Mouse (Mus musculus) heart, embryonic 14.5 days (tissue): ENCODE measurements around the gene Nadsyn1. TPM values are rescaled to one million over a fixed set of nuclear protein-coding genes. Genes with fewer than 3 reads are reported as not detected.

Experiments
- ATAC-seq: fragments of 200-750 bp; cut with Nextera tagmentation; 2 replicates; pipeline ENCODE4 v1.8.0; 2017; ENCODE audit warnings: low read depth, moderate TSS enrichment; ENCODE audit not compliant: insufficient number of reproducible peaks, insufficient read depth, low FRiP score
- H3K27ac ChIP-seq, 2 experiments: fragments of 200-500 bp in 1 of 2; fragments of 300-500 bp in 1 of 2; sonication (generic) in 1 of 2; replicated peaks in 1 of 2; 2 replicates each; pipeline ENCODE4 v1.5.1; 2012 to 2014; ENCODE audit warnings: low read depth in 2 of 2, low read length in 2 of 2, control low read depth in 1 of 2, mild to moderate bottlenecking in 1 of 2, mixed read lengths in 1 of 2; ENCODE audit not compliant: control insufficient read depth in 1 of 2, insufficient read depth in 1 of 2
- H3K27me3 ChIP-seq: fragments of 300-500 bp; sonication (generic); 2 replicates; pipeline ENCODE4 v1.6.1; 2014; ENCODE audit warnings: mild to moderate bottlenecking, low read length, control low read depth; ENCODE audit not compliant: control insufficient read depth, insufficient read depth
- H3K36me3 ChIP-seq: fragments of 300-500 bp; sonication (generic); 2 replicates; pipeline ENCODE4 v1.6.1; 2014; ENCODE audit warnings: mild to moderate bottlenecking, control low read depth, low read length, mixed read lengths; ENCODE audit not compliant: control insufficient read depth, insufficient read depth
- H3K4me1 ChIP-seq, 2 experiments: fragments of 200-500 bp in 1 of 2; fragments of 300-500 bp in 1 of 2; sonication (generic) in 1 of 2; 2 replicates each; pipeline ENCODE4 v1.6.1; 2012 to 2014; ENCODE audit warnings: low read length in 2 of 2, control low read depth in 1 of 2, mixed read lengths in 1 of 2; ENCODE audit not compliant: control insufficient read depth in 2 of 2, insufficient read depth in 2 of 2
- H3K4me2 ChIP-seq: fragments of 300-500 bp; sonication (generic); 2 replicates; pipeline ENCODE4 v1.6.1; 2014; ENCODE audit warnings: mild to moderate bottlenecking, low read length
- H3K4me3 ChIP-seq, 2 experiments: fragments of 200-500 bp in 1 of 2; fragments of 300-500 bp in 1 of 2; sonication (generic) in 1 of 2; 2 replicates each; pipeline ENCODE4 v1.5.1; 2012 to 2014; ENCODE audit warnings: low read length in 2 of 2, mild to moderate bottlenecking in 2 of 2, control low read depth in 1 of 2, low read depth in 1 of 2, moderate library complexity in 1 of 2; ENCODE audit not compliant: control insufficient read depth in 1 of 2, insufficient read depth in 1 of 2
- H3K9ac ChIP-seq: fragments of 300-500 bp; sonication (generic); 2 replicates; pipeline ENCODE4 v1.6.1; 2014; ENCODE audit warnings: mild to moderate bottlenecking, low read length
- H3K9me3 ChIP-seq: fragments of 300-500 bp; sonication (generic); 2 replicates; pipeline ENCODE4 v1.6.1; 2016; ENCODE audit warnings: low read length, control low read depth; ENCODE audit not compliant: control insufficient read depth
- WGBS: fragments of 180-500 bp; shearing (Covaris S2); extraction: QIAGEN DNeasy Blood & Tissue Kit; methylation state at CpG from one replicate; pipeline ENCODE4 v1.1.7; 2014; 5-methylcytosine and 5-hydroxymethylcytosine counted together
- polyA plus RNA-seq: library from polyadenylated mRNA; unstranded; fragments of >200 nt; fragmentation: Nextera tagmentation; extraction: Ambion mirVana; gene quantifications from 2 replicates; pipeline ENCODE4 v1.2.1, GENCODE M21; 2014

Gene Nadsyn1
- polyA plus RNA-seq, 1 experiment from 2014 or later, result 7.2 TPM

DNA sequence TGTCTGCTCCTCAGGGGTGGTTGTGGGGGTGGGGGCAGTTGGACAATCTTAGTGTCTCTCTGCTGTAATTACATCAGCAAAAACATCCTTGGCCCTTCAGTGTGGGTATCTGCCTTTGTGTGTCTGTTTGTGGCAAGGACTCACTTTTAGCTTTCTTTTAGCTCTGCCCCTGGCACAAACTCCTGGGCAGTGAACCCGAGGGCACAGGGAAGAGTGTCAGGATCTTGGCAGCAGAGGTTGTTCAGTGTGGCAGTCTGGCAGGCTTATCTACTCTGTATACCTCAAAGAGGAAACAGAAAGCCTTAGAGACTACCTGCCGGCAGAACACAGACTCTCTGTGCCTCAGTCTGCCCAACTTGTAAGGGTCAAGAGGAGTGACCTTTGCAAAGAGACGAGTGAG, 65.0 kb downstream of the Nadsyn1 start:
- Histone ChIP-seq H3K27ac (no peak overlapping the region), H3K36me3 (no peaks in the 10 kb centered on the region), H3K4me1 (peaks cover 7 to 10% of the 10 kb centered on the region in 2 experiments; a peak in 2 of 4 replicates), H3K27me3 (peaks cover 31% of the 10 kb centered on the region), H3K4me3 (no peak overlapping the region), H3K9me3 (no peaks in the 10 kb centered on the region), H3K4me2 (peak overlapping the region; percentile 79; the same call in 1 of the 2 replicates), H3K9ac (no peak overlapping the region)
- ATAC-seq, result no peak
- 54% methylated on average over 3 of the region's 3 CpGs for WGBS

DNA sequence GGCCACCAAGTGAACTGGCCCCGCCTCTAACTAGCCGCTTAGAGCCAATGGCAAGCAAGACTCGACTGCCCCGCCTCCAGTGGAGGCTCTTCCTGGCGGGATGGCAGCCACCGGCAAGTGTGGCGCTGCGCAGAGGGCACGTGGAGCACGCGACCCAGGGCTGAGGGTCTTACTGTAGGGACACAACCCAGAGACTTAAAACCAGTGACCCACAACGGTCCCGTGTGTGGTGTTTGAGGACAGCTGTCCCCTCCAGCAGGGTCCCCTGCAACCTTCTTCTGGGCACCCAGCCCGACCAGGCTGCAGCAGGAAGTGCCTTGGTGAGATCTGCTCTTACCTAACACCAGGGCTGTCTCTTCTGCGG, 65.6 kb downstream of the Nadsyn1 start:
- H3K9ac ChIP-seq, result peak overlapping the region; percentile 48
- H3K4me2 ChIP-seq, result peak overlapping the region; percentile 79
- no peaks in the 10 kb centered on the region for H3K36me3 ChIP-seq
- peaks cover 12% of the 10 kb centered on the region in 2 experiments; a peak in 3 of 4 replicates for H3K4me1 ChIP-seq
- H3K27ac ChIP-seq, result no peak overlapping the region
- peak overlapping the region; percentile 28 to 37 for H3K4me3 ChIP-seq
- peak; percentile 77 for ATAC-seq
- no peaks in the 10 kb centered on the region for H3K9me3 ChIP-seq
- peaks cover 28% of the 10 kb centered on the region for H3K27me3 ChIP-seq
- WGBS, result under 1% methylated on average over 15 of the region's 15 CpGs

DNA sequence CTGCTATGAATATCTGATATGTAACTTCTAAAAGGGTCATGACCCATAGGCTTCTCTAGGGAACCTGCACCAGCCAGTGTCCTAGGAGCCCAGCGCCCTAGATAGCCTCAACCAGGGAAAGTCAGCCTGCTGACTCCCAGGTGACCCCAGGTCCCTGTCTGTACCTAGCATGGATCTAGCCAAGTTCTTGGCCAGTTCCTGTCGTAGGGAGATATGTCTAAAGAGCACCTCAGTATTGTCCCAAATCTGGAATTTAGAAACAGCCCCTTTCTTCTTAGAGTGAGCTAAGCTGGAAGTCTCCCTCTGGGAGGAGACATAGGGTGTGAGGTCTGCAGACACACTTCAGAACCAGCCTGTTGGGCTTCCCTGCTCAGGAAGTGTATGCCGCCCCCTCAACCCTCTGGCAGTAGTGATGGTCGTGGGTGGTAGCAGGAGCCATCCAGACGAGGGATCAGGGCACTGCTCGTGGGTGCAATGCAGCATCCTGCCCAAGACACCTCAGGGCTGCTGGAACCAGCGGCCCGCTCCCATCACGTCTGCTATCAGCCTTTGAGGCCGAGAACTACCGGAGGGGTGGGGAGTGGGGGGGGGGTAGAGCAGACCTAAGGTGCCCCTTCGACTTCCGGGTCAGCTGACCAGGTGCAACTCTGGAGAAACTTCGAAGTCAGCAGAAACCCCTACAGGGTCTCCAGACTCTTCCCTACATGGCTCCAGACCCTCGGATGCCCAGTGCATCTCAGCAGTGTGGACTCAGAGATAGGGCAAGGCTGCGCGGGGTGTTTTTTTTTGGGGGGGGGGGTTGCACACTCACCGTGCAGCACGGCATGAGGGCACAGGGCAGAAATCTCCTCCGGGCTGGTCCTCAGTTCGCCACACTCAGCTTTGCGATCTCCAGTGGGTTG, 66.3 kb downstream of the Nadsyn1 start, which contains the start of gene Osbpl5:
Osbpl5 (minus strand) TSS at position 861 of the 902 bp plus-strand sequence.
- Histone ChIP-seq H3K36me3 (no peaks in the 10 kb centered on the region), H3K9me3 (no peaks in the 10 kb centered on the region), H3K4me3 (peak within 1 kb of the TSS; percentile 28 to 37), H3K4me1 (peaks cover 16 to 17% of the 10 kb centered on the region in 2 experiments; a peak in 3 of 4 replicates), H3K4me2 (peak within 1 kb of the TSS; percentile 79), H3K27ac (no peak within 1 kb of the TSS), H3K9ac (peak within 1 kb of the TSS; percentile 48), H3K27me3 (peaks cover 28% of the 10 kb centered on the region)
- 17% methylated on average over 22 of the region's 22 CpGs for WGBS
- peak; percentile 23; the same call in 1 of the 2 replicates for ATAC-seq

DNA sequence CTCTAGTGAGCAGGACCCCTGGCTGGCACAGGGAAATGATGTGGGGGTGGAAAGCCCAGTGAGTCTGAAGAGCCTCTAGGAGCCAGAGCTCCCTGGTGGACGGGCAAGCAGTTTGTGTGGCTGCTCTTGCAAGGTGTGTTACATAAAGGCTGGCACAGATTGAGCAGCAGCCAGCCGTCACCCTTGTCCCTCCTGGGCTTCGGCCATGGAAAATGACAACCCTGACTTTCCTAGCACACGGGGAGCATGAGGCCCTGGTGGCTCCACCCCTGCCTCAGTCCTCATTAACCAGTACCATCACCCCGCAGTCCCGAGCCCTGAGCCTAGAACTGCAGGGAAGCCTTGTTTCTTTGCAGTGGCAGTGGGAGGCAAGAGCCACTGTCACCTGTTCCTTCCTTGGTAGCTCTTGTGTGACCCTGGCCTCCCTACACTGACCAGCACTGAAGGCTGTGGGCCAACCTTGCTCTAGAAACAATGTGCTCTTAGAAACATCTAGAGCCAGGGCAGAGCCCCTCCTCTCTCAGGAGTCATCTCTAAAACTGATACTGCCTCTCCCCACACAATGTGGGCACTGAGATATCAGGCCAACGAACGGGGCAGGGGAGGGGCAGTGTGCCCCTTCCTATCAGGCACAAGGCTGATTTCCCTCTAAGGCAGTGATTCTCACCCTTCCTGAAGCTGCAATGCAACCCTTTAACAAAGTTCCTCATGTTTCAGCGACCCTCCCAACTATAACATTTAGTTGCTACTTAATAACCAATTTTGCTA, 67.1 kb downstream of the Nadsyn1 start:
- H3K4me2 ChIP-seq, result no peak overlapping the region
- H3K9ac ChIP-seq, result no peak overlapping the region
- peaks cover 16 to 17% of the 10 kb centered on the region in 2 experiments; a peak in 3 of 4 replicates for H3K4me1 ChIP-seq
- H3K4me3 ChIP-seq, result no peak overlapping the region
- H3K27me3 ChIP-seq, result peaks cover 28% of the 10 kb centered on the region
- 66% methylated on average over 9 of the region's 9 CpGs for WGBS
- H3K27ac ChIP-seq, result no peak overlapping the region
- H3K9me3 ChIP-seq, result no peaks in the 10 kb centered on the region
- no peak for ATAC-seq
- H3K36me3 ChIP-seq, result no peaks in the 10 kb centered on the region

DNA sequence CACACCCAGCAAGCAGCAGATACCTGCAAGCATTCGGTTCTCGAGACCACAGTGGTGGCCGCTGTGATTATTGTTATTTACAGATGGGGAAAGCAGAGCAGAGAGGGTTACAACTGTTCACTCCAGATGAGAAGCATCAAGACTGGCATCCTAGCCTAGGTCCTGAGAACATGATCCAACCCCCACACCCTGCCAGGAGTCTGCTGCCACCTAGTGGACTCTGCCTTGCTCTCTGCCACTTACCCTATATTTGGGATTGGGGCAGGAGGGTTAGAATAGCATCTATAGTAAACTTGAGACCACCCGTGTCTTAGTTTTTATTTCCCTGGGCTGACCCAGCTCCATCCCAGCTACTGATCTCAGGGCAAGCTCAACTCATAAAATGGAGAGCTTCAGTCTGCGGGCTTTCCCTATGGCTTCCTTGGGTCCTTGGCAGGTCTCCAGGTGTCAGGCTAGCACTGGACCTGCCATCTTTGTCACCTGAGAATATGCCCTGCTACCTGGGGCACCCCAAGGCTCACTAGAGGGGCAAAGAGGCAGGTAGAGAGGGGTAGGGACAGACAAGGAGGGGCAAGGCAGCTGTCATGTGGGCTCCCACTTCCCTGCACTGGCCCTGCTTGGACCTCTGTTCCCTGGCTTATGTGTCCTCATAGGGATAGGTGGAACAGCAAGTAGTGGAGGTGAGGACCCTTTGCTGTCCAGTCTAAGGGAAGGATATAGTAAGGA, 68.5 kb downstream of the Nadsyn1 start:
- H3K27me3 ChIP-seq, result peaks cover 28% of the 10 kb centered on the region
- no peak overlapping the region for H3K4me3 ChIP-seq
- no peaks in the 10 kb centered on the region for H3K36me3 ChIP-seq
- H3K9me3 ChIP-seq, result no peaks in the 10 kb centered on the region
- H3K4me2 ChIP-seq, result no peak overlapping the region
- ATAC-seq, result no peak
- no peak overlapping the region for H3K9ac ChIP-seq
- 39% methylated on average over 5 of the region's 5 CpGs for WGBS
- H3K4me1 ChIP-seq, result peaks cover 16 to 17% of the 10 kb centered on the region in 2 experiments; a peak in 3 of 4 replicates
- no peak overlapping the region for H3K27ac ChIP-seq

DNA sequence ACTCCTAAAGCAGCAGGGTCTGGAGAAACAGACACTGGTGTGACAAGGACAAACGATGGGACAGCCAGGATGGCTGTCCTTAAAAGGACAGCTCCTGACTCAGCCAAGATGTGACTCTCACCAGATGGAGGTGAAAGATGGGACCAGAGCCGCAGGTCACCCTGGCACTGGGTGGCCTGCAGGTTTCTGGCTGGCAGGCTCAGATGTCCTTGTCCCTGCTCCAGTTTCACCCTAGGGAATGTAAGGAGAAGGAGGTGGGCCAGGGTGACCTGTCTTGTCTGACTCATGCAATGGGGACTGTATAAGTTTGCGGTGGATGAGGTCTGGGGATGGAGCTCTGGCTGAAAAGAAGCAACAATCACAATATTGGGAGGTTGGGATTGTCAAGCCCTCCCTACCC, 70.0 kb downstream of the Nadsyn1 start:
- H3K36me3 ChIP-seq, result no peaks in the 10 kb centered on the region
- no peak overlapping the region for H3K4me2 ChIP-seq
- no peak overlapping the region; the same call in 1 of the 2 replicates for H3K9ac ChIP-seq
- peaks cover 16 to 24% of the 10 kb centered on the region in 2 experiments; a peak in 3 of 4 replicates for H3K4me1 ChIP-seq
- peaks cover 25% of the 10 kb centered on the region; the same call in 1 of the 2 replicates for H3K27me3 ChIP-seq
- H3K27ac ChIP-seq, result no peak overlapping the region
- no peak for ATAC-seq
- 66% methylated on average over 3 of the region's 3 CpGs for WGBS
- no peak overlapping the region for H3K4me3 ChIP-seq
- H3K9me3 ChIP-seq, result no peaks in the 10 kb centered on the region

DNA sequence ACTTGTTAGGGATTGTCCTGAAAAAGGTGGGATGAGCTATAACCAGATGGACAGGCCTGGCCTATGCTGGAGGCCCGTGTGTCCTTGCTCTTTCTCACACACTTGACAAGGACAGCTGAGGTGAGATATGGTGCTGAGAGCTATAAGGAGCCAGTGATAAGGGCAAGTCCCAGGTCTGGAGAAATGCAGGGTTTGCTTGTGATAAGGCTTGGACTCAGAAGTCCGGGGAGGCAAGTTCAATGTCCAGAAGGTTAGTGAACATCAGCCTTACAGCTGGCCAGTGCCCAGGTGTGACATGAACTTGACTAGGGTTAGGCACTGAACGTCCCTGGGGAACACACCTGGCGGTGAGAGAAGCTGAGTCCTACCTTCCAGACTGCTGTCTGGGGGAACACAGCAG, 70.6 kb downstream of the Nadsyn1 start:
- ATAC-seq, result no peak
- Histone ChIP-seq H3K4me2 (no peak overlapping the region), H3K4me1 (peaks cover 13 to 20% of the 10 kb centered on the region in 2 experiments; a peak in 3 of 4 replicates), H3K9me3 (no peaks in the 10 kb centered on the region), H3K27me3 (peaks cover 25% of the 10 kb centered on the region; the same call in 1 of the 2 replicates), H3K9ac (no peak overlapping the region), H3K36me3 (no peaks in the 10 kb centered on the region), H3K4me3 (no peak overlapping the region), H3K27ac (no peak overlapping the region)
- 25% methylated on average over 4 of the region's 4 CpGs for WGBS
